Mouse (Mus musculus) heart, postnatal 0 days (tissue): Measurements from ENCODE around the gene Serpina3a. TPM values are rescaled to one million over a fixed set of nuclear protein-coding genes. Genes with fewer than 3 reads are reported as not detected.

Experiments
- ATAC-seq: fragments of 200-750 bp; cut with Nextera tagmentation; 2 replicates; pipeline ENCODE4 v1.8.0; 2017; ENCODE audit warnings: low read depth, moderate number of reproducible peaks, moderate library complexity; ENCODE audit not compliant: insufficient read depth
- DNase-seq: peaks from one replicate; pipeline ENCODE4 v3.0.0-alpha.2; 2016; ENCODE audit warnings: low spot score
- H3K27ac ChIP-seq: fragments of 300-500 bp; sonication (generic); 2 replicates; pipeline ENCODE4 v1.5.1; 2014; ENCODE audit warnings: low read depth, mild to moderate bottlenecking
- H3K27me3 ChIP-seq: fragments of 300-500 bp; sonication (generic); 2 replicates; pipeline ENCODE4 v1.6.1; 2014; ENCODE audit warnings: low read length, mixed read lengths; ENCODE audit not compliant: control insufficient read depth, insufficient read depth
- H3K36me3 ChIP-seq: fragments of 300-500 bp; sonication (generic); replicated peaks from 2 replicates; pipeline ENCODE4 v1.6.1; 2014; ENCODE audit warnings: low read length, mixed read lengths; ENCODE audit not compliant: control insufficient read depth, insufficient read depth
- H3K4me1 ChIP-seq: fragments of 300-500 bp; sonication (generic); 2 replicates; pipeline ENCODE4 v1.6.1; 2014; ENCODE audit warnings: antibody characterized with exemption; ENCODE audit not compliant: control insufficient read depth, insufficient read depth
- H3K4me2 ChIP-seq: fragments of 300-500 bp; sonication (generic); 2 replicates; pipeline ENCODE4 v1.6.1; 2014; ENCODE audit warnings: low read depth, mild to moderate bottlenecking, low read length, moderate library complexity
- H3K4me3 ChIP-seq: fragments of 300-500 bp; sonication (generic); 2 replicates; pipeline ENCODE4 v1.5.1; 2014; ENCODE audit warnings: low read depth, low read length
- H3K9ac ChIP-seq: fragments of 300-500 bp; sonication (generic); replicated peaks from 2 replicates; pipeline ENCODE4 v1.6.1; 2014; ENCODE audit warnings: low read depth, low read length, mixed read lengths
- H3K9me3 ChIP-seq: fragments of 300-500 bp; sonication (generic); replicated peaks from 2 replicates; pipeline ENCODE4 v1.6.1; 2016; ENCODE audit warnings: low read length; ENCODE audit not compliant: control insufficient read depth
- CTCF ChIP-seq: IDR thresholded peaks from 2 replicates; pipeline ENCODE4 v1.5.1; 2016; ENCODE audit warnings: antibody characterized with exemption, control low read depth, low read depth
- EP300 ChIP-seq: IDR thresholded peaks from 2 replicates; pipeline ENCODE4 v1.6.1; 2016; ENCODE audit warnings: antibody characterized with exemption, low read depth
- WGBS: fragments of 180-500 bp; shearing (Covaris S2); extraction: QIAGEN DNeasy Blood & Tissue Kit; methylation state at CpG from one replicate; pipeline ENCODE4 v1.1.7; 2014; 5-methylcytosine and 5-hydroxymethylcytosine counted together
- polyA plus RNA-seq: library from polyadenylated mRNA; unstranded; fragments of >200 nt; fragmentation: Nextera tagmentation; extraction: Ambion mirVana; gene quantifications from 2 replicates; pipeline ENCODE4 v1.2.1, GENCODE M21; 2015
- total RNA-seq: library from RNA; depleted of rRNA; stranded (reverse); fragments of >200 nt; gene quantifications from 2 replicates; pipeline ENCODE4 v1.2.3, GENCODE M21; 2014; ENCODE audit warnings: low replicate concordance

Gene Serpina3a
- total and polyA plus RNA-seq, 2 experiments from 2014 or later: not detected

DNA sequence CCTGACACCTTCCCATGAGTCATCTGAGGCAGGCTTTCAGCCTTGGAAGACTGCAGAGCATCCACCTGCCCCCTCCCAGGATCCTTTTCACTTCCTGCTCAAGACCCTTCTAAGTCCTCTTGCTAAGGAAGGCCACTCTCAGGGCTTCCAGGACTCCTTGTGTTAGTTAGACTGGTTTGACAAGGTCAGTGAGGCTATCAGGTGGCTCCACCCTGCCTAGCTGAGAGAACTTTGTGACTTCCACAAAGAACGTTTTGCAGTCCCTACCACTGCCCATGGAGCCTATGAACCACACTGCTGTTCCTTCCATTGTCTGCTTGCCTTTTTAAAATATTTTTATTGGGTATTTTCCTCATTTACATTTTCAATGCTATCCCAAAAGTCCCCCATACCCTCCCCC is 40.8 kb upstream of the Serpina3a start:
- no peak overlapping the region for H3K4me3 ChIP-seq
- H3K4me2 ChIP-seq: no peak overlapping the region
- H3K27ac ChIP-seq: no peak overlapping the region
- no peak for TF ChIP-seq EP300
- no peak for TF ChIP-seq CTCF
- H3K4me1 ChIP-seq: no peaks in the 10 kb centered on the region
- WGBS: 14% methylated on average over 1 of the region's 1 CpGs
- ATAC-seq (no peak), DNase-seq (no peak)
- no peak overlapping the region for H3K9ac ChIP-seq
- no peaks in the 10 kb centered on the region for H3K27me3 ChIP-seq
- no peaks in the 10 kb centered on the region for H3K9me3 ChIP-seq
- no peaks in the 10 kb centered on the region for H3K36me3 ChIP-seq

DNA sequence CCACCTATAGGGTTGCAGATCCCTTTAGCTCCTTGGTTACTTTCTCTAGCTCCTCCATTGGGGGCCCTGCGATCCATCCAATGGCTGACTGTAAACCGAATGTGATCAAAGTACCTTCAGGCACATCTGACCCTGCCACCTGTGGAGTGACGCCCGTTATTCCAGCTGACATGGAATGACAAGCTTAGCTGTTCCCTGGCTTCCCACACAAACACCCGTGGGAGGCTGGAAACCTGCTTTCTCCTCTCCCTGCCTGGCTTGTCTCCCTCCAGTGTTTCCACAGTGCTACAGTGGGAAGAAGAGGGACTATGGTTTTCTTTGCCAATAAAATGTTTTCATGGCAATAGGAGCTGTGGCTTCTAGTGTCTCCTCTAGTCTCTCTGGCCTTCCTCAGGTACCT is 40.2 kb upstream of the Serpina3a start:
- TF ChIP-seq EP300 (no peak), CTCF (no peak)
- Histone ChIP-seq H3K4me3 (no peak overlapping the region), H3K4me1 (no peaks in the 10 kb centered on the region), H3K4me2 (no peak overlapping the region), H3K27ac (no peak overlapping the region), H3K36me3 (no peaks in the 10 kb centered on the region), H3K9ac (no peak overlapping the region), H3K9me3 (no peaks in the 10 kb centered on the region), H3K27me3 (no peaks in the 10 kb centered on the region)
- 64% methylated on average over 5 of the region's 5 CpGs for WGBS
- DNase-seq: no peak
- ATAC-seq: no peak

DNA sequence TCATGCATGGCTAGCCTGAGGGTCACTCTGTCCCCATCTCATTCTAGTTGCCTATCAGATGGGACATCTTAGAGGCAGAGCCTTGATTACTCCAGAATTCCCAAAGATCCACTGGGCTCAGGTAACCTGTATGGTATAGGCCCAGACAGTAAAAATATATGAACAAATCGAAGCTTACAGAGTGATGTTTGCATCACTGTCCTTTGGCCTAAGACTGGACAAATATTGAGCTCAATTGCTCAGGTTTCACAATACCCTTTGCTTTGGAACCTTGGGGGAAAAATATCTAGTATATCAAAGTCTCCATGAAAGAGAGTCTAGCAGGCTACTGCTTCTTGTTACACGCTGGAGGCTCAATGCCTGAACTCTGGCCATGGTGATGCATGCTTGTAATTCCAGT is 22.4 kb upstream of the Serpina3a start:
- WGBS: 56% methylated on average over 2 of the region's 2 CpGs
- DNase-seq: no peak

DNA sequence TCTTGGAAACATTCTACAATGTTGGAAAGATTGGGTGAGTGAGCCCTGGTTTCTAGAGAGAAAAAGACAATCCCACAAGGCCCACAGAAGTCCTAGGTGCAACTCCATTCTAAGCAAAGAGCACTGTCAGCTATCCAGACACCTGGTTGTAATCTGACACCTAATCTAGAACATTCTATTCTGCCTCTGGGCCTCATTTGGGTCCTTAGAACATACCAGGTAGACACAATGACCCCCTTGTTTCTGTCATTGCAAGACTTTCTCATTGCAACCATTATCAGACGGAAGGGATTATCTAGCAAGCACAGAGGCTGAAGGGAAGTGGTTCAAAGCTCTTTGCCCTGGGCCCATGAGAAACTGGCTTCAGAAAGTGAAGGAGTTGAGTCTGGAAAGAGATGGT is 21.2 kb upstream of the Serpina3a start:
- WGBS: 63% methylated on average over 1 of the region's 1 CpGs
- no peaks in the 10 kb centered on the region for H3K27me3 ChIP-seq
- no peak for ATAC-seq
- no peak for DNase-seq
- H3K4me2 ChIP-seq: no peak overlapping the region
- H3K4me3 ChIP-seq: no peak overlapping the region
- H3K9me3 ChIP-seq: 0 out of 2 replicates have a peak, but pooled peaks cover 5% of the 10 kb centered on the region
- TF ChIP-seq CTCF (no peak), EP300 (no peak)
- H3K36me3 ChIP-seq: no peaks in the 10 kb centered on the region
- no peak overlapping the region for H3K9ac ChIP-seq
- no peaks in the 10 kb centered on the region for H3K4me1 ChIP-seq
- H3K27ac ChIP-seq: no peak overlapping the region

More for the DNA sequence above, 22.4 kb upstream of the Serpina3a start:
- 0 out of 2 replicates have a peak, but pooled peaks cover 5% of the 10 kb centered on the region for H3K9me3 ChIP-seq
- H3K27ac ChIP-seq: no peak overlapping the region
- no peak overlapping the region for H3K4me2 ChIP-seq
- TF ChIP-seq EP300 (no peak), CTCF (no peak)
- no peaks in the 10 kb centered on the region for H3K27me3 ChIP-seq
- no peak for ATAC-seq
- H3K9ac ChIP-seq: no peak overlapping the region
- H3K4me1 ChIP-seq: no peaks in the 10 kb centered on the region
- H3K36me3 ChIP-seq: no peaks in the 10 kb centered on the region
- H3K4me3 ChIP-seq: no peak overlapping the region

DNA sequence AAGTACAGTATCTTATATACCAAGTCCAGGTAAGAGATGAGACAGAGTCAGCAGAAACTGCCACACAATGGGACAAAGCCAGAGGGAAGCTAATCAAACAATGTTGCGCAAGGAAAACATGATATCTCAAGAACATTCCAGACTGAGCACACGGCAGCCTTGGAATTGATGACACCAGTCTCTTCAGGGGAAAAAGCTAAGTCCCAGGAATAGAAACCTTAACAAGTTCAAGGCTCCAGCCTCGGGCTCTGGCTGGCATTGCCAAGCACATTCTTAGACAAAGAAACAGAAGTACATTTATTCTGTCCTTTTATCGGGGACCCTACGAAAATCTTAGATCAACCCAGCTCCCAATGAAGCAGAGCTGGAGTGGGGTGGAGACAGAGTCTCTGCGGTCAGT is 11.8 kb upstream of the Serpina3a start, which contains the start of gene Serpina5:
Gene Serpina5, plus strand, starts transcription at position 346 of the 400 bp plus-strand sequence.
- H3K4me3 ChIP-seq: no peak within 1 kb of the TSS
- TF ChIP-seq CTCF: no peak
- no peak for TF ChIP-seq EP300
- H3K9ac ChIP-seq: no peak within 1 kb of the TSS
- no peak within 1 kb of the TSS for H3K27ac ChIP-seq
- WGBS: 69% methylated on average over 6 of the region's 6 CpGs
- H3K4me2 ChIP-seq: no peak within 1 kb of the TSS
- ATAC-seq: no peak
- H3K4me1 ChIP-seq: no peaks in the 10 kb centered on the region
- H3K27me3 ChIP-seq: no peaks in the 10 kb centered on the region
- H3K36me3 ChIP-seq: no peaks in the 10 kb centered on the region
- no peaks in the 10 kb centered on the region for H3K9me3 ChIP-seq
- DNase-seq: no peak

DNA sequence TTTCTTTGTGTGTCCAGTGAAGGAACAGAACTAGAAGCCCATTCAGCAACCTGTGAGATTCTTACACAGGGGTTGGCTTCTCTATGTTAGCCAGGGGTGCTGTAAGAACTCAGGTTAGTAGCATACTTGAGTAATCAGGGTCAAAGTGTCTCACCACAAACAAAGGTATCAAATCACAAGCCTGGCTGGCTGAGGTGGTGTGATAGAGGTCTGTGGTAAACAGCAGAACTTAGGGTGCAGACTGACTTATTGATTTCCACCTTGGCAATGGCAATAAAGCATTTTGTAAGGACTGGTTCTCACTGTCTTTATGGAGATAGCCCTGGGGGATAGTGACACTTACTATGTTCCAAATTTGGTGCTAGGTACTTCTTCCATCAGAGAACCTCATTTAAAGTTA is 6.7 kb upstream of the Serpina3a start:
- Histone ChIP-seq H3K27me3 (no peaks in the 10 kb centered on the region), H3K4me2 (no peak overlapping the region), H3K9ac (no peak overlapping the region), H3K9me3 (no peaks in the 10 kb centered on the region), H3K4me3 (no peak overlapping the region), H3K36me3 (no peaks in the 10 kb centered on the region), H3K27ac (no peak overlapping the region), H3K4me1 (no peaks in the 10 kb centered on the region)
- TF ChIP-seq EP300 (no peak), CTCF (no peak)
- DNase-seq (no peak), ATAC-seq (no peak)
